Mouse (Mus musculus): ENCODE measurements around the gene Gtf2b. TPM values are rescaled to one million over a fixed set of nuclear protein-coding genes. Genes with fewer than 3 reads are reported as not detected.

The Gtf2b gene
- total RNA-seq, 2 experiments from 2014 or later = 15.5 to 16.4 TPM

DNA sequence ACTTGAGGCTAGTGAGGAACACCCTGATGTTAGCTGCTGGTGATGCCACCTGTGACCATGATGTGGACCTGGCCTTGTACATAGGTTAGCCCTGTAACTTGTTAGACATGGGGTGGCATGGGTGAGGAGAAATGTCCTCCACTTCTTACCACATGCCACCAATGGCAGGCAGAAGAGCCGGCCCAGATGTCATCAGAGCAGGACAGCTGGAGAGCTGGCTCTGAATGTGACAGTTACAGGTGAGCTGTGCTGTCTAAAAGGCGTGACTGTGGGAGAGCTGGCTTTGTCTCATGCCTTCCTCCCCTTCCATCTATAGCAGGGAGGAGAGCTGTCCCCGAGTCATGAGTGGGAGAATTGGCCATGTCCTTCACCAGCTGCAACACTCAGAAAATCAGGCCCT, 30.7 kb downstream of the Gtf2b start:
- DNase-seq (ENCODE audit: low spot score) = no peak

- DNase-seq (ENCODE audit: low spot score) = no peak
Observed at GRCm38 (mm10) chr3:142811582-142811981, 46.7 kb downstream of the Gtf2b start.

GRCm38 (mm10) chr3:142817506-142817905, 52.7 kb downstream of the Gtf2b start:
- DNase-seq (ENCODE audit: low spot score) = no peak

GRCm38 (mm10) chr3:142823606-142824005, 58.8 kb downstream of the Gtf2b start:
- no peak for DNase-seq (ENCODE audit: low spot score)

- DNase-seq (ENCODE audit: low spot score) = no peak
Observed at GRCm38 (mm10) chr3:142826449-142827146, 61.8 kb downstream of the Gtf2b start.

DNA sequence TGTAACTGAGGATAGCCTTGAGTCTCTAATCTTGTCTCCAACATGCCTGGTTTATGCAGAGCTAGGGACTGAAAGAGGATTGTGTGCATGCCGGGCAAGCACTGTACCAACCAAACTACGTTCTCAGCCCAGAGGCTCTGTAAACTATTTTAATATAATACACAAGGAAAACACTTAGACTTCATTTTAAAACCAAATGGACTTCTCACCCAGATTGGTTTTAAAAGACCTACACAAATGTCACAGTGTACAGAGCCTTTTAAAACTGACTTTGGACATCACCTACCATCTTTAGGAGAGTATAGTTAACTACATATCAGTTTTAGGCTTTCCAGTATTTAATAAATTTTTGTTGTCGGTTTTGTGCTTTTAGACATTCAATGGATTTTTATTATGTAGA, 68.1 kb downstream of the Gtf2b start:
- no peak for DNase-seq (ENCODE audit: low spot score)

Other genes with a start within 250 kb of the Gtf2b start
- gene Gbp7, start 234.7 kb upstream of the Gtf2b start, total RNA-seq (2021) = 1 to 10 TPM; 2.8 to 6.9 TPM
- gene Gbp3, start 205.0 kb upstream of the Gtf2b start, total RNA-seq (2021) = 1 to 10 TPM; 1.6 to 4.3 TPM
- gene Gbp2b, start 170.2 kb upstream of the Gtf2b start, total RNA-seq (2021) = under 1 TPM in 1 of 2 experiments, not detected in 1; 0.19 TPM
- 1 to 10 TPM; 2.4 to 5.7 TPM for gene Gbp2, start 144.4 kb upstream of the Gtf2b start, total RNA-seq (2021)
- 10 to 100 TPM; 10.4 to 10.6 TPM for gene Kyat3, start 64.0 kb upstream of the Gtf2b start, total RNA-seq (2021)
- gene Pkn2, start 117.0 kb downstream of the Gtf2b start, total RNA-seq (2021) = 10 to 100 TPM; 44.2 to 50.0 TPM

Data from gastrocnemius, adult 18-20 months (tissue).